Mouse (Mus musculus) layer of hippocampus, adult 9-10 months (tissue): Measurements from ENCODE around the gene Gm20831.
"Not testable (repeated sequence)": the region's sequence is repeated elsewhere in the genome, so short reads cannot be mapped to it uniquely, and the experiment has no call there.

ENCODE experiments used
- DNase-seq: peaks from one replicate; pipeline ENCODE4 v3.0.0; 2022; ENCODE audit warnings: low spot score

The Gm20831 gene

DNA sequence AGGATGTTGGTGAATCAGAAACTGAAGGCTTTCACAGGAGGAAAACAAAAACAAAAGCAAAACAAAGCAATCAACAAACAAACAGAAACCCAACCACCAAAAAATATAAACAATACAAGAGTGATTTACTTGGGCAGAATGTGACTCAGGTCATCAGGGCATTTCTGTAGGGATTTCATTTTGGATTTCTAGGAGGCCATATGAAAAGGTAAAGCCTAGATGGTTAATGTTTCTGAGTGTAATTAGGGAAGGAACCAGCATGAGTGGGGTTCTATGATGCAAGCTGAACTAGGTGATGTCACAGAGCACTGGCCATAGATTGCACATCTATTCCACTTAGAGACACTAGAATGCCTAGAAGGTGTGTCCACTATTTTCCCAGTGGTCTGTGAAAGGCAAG lies at the start of gene Gm20831, which contains the start of gene Gm20772:
Gm20831 (plus strand) TSS at position 301 of the 400 bp plus-strand sequence.
Gm20772 (plus strand) TSS at position 301 of the 400 bp plus-strand sequence.
- DNase-seq, result not testable (repeated sequence)

DNA sequence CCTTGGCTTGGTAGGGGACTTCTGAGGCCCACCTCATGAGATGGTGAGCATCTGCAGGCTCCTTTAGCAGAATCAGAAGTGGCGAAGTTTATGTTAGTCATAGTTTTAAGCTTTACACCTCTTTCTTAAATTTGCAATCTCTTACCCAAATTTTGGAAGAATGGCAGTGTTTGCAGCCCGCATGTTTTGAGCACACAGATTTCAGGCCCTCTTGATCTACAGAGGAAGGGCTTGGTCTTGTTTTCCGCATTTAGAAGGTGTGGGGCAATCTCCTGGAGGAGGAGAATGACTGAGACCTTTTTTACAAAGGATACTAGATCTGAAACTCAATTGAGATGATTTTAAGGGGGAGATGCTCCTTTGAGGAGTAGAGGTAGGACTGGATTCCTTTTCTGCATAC lies 28.4 kb upstream of the Gm20831 start, which contains the start of gene Gm21904:
Gm21904 (minus strand) TSS at position 101 of the 400 bp plus-strand sequence.
- not testable (repeated sequence) for DNase-seq

DNA sequence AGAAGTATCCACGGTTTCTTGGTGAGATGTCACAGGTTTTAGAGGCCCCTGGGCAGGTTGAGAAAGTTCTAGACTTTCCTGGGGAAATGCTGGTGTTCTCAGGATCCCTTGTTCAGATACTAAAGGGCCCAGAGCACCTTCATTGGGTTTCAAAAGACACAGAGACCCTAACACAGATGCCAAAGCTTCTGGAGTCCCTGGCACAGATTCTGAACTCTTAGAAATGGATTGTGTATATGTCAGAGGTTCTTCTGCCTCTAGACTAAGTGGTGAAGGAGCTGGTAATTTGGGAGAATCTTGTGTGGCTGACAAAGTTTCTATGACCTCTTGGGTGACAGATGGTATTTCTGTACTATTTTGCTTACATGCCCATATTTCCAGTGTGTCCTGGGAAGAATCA lies 62.7 kb downstream of the Gm20831 start, which contains the start of gene Srsy:
Srsy (minus strand) TSS at position 101 of the 400 bp plus-strand sequence.
- not testable (repeated sequence) for DNase-seq
